Mouse (Mus musculus): ENCODE results near the gene Prmt1.

GRCm38 (mm10) chr7:44999753-45000152, 13.4 kb upstream of the Prmt1 start:
- TF ChIP-seq CTCF (IDR thresholded peaks at IDR 0.05; ENCODE audit: low read depth), result no peak
- TF ChIP-seq EP300 (IDR thresholded peaks at IDR 0.05; ENCODE audit: low read depth), result no peak

Measured in liver, postnatal 0 days (tissue).